Comparison of ENCODE assay signal across 16 mouse cellular contexts in the genomic region with DNA sequence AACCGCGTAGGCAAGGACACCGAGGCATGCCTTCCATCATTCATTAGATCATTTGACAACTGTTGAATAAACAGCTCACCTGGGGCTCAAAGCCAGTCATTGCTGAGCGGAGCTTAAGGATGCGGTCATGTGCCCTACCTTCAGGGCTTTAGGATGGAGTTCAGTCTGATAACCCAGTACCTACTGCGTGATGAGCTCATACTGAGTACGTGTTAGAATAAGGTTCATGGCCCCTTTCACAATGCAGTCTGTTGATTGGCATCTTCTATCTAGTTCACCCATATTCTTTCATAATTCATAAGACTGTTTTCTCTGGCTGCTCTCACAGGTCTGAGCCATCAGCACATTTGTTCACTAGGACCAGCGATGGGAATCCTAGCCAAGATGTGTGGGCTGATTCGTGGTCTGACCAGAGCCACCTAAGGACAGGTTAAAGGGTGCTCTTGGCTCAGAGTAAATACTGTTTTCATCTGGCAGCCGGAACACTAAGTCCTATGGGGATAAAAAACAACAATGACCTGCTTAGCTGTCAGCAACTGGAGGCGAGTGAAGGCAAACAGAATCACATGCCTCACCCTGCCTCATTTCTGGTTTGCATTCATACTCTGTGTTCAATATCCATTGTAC.
"Had no signal": no experiment of that assay in that cellular context is flagged by ENCODE, and none has a peak within 500 bp of the region (broad histone marks: within the 10 kb centered on the region; RNA-seq: fewer than 3 reads in every experiment).

No protein-coding gene starts in this region.

- H3K9ac ChIP-seq: limb, embryonic 13.5 days; liver, embryonic 13.5 days had no signal

- H3K4me3 ChIP-seq: layer of hippocampus, adult 2 months; limb, embryonic 10.5 days; limb, embryonic 13.5 days; liver, embryonic 13.5 days had no signal

- H3K4me1 ChIP-seq: limb, embryonic 10.5 days; limb, embryonic 13.5 days; liver, embryonic 13.5 days had no signal

- H3K4me2 ChIP-seq: limb, embryonic 13.5 days; liver, embryonic 13.5 days; midbrain, embryonic 11.5 days had no signal

- H3K36me3 ChIP-seq: limb, embryonic 10.5 days; limb, embryonic 13.5 days; liver, embryonic 13.5 days had no signal

- H3K9me3 ChIP-seq: limb, embryonic 10.5 days; limb, embryonic 13.5 days; liver, embryonic 13.5 days had no signal

- DNase-seq: kidney, adult 18-20 months; kidney, adult 9 months; kidney, postnatal 25 days; layer of hippocampus, adult 9-11 months; liver, embryonic 13.5 days; lung, adult 2 months; lung, postnatal 14 days; lung, postnatal 4 days; midbrain, embryonic 14.5 days; thymus, adult 18-20 months; thymus, postnatal 36 days had no signal

- H3K27ac ChIP-seq: kidney, postnatal 0 days; layer of hippocampus, adult 2 months; limb, embryonic 10.5 days; limb, embryonic 13.5 days; liver, embryonic 13.5 days had no signal

- H3K27me3 ChIP-seq: limb, embryonic 13.5 days had no signal
